Mouse (Mus musculus): ENCODE results near the gene Plcg2.

DNA sequence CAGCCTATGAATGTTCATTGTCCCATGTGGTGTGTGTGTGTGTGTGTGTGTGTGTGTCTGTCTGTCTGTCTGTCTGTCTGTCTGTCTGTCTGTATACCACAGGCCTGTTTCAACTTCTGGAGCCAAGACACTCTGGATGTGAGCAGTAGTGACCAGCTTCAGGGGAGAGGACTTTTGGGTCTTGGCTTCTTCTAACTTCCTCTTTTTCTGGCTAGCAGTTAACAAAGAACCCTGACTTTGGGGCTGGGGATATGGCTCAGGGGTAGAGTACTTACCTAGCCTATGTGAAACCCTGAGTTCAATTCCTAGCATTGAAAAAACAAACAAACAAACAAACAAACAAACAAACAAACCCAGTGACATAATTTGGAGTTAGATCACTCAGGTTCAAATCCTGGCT, 44.9 kb downstream of the Plcg2 start:
- TF ChIP-seq EP300 (IDR thresholded peaks at IDR 0.05; ENCODE audit: low read depth) = no peak
- no peak for TF ChIP-seq CTCF (IDR thresholded peaks at IDR 0.05; ENCODE audit: low read depth)

All from liver, postnatal 0 days (tissue).